Mouse (Mus musculus) adrenal gland, postnatal 0 days (tissue): ENCODE data around the gene Slco6c1. TPM values are rescaled to one million over a fixed set of nuclear protein-coding genes. Genes with fewer than 3 reads are reported as not detected.

Experiments used
- polyA plus RNA-seq: library from polyadenylated mRNA; unstranded; fragments of >200 nt; fragmentation: Nextera tagmentation; extraction: Ambion mirVana; gene quantifications from 2 replicates; pipeline ENCODE4 v1.2.1, GENCODE M21; 2015

Slco6c1 gene
- polyA plus RNA-seq: not detected in 2 replicates

GRCm38 (mm10) chr1:97128201-97128600, at the start of gene Slco6c1:
Gene Slco6c1, minus strand, starts transcription at chr1:97128301.

